Mouse (Mus musculus) spleen, embryonic (tissue): ENCODE measurements around the gene Myef2.
"Not testable (repeated sequence)": the region's sequence is repeated elsewhere in the genome, so short reads cannot be mapped to it uniquely, and the experiment has no call there.

Experiments used
- CTCF ChIA-PET: fragments of 350-600 bp; sonication (Branson Sonifier 250); formaldehyde crosslinking; loops from one replicate; lab custom pipeline; 2022; lab: Charles Lee

Gene Myef2

DNA sequence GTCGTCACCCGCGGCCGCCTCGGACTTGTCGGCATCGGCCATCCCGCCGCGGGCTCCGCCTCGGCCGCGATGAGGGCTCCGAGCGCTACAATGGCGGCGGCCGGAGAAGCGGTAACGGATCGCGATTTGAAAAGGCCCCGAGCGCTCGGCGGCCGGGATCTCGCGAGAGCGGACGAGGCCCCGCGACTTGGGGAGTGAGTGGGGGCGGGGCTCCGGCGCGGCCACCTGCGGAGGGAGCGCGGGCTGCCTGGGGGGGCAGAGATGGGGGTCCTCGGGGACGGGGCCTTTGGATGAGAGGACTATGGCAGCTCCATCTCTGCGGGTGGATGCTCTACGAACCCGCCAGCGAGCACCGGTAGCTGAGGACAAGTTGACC lies at the start of gene Myef2:
Myef2 (minus strand) TSS at position 185 of the 376 bp plus-strand sequence.
- CTCF ChIA-PET: no interaction called here

DNA sequence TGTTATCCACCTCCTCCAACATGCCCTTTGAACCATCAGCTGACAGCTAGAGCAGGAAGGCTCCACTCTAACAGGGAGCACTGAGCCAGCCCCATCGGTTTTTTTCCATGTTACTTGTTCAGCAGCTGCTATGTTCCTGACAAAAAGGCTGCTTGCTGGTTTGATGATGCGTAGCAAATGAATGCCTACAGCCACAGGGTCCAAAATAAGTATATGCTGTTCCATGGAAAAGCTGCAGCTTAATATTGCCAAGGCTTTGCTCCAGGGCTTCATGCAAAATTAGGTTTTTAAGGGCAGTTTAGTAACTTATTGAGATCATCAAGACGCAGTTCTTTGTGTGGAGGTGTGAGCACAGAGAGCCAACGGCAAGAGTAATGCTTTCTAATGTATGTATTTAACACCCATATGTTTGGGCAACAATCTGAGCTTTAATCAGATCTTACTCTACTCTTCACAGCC lies 38.6 kb upstream of the Myef2 start:
- CTCF ChIA-PET: no interaction called here

GRCm38 (mm10) chr2:125155504-125155903 lies 32.0 kb upstream of the Myef2 start:
- CTCF ChIA-PET: no interaction called here

- CTCF ChIA-PET: no interaction called here
Measured at GRCm38 (mm10) chr2:125154294-125154693, 30.8 kb upstream of the Myef2 start.

DNA sequence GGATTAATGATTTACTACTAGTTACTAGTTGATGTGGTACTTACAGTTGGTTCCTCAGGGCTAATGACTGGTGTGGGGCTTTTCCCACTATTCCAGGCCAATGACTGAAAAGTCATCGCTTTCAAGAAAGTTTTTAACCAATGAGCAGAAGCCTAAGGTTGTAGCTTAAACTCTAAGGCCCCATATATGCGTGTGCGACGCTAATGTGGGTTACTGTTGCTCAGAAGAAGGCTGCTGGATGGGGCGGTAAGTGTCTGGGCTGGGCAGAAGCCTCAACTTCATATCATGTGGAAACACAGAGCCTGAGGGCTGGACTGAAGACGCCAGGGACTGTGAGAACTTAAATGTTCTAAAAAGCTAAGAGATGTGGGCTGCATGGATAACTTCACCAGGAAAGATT lies 28.9 kb upstream of the Myef2 start, which contains the start of gene Slc12a1:
Slc12a1 (plus strand) TSS at position 118 of the 400 bp plus-strand sequence.
- CTCF ChIA-PET: no interaction called here

DNA sequence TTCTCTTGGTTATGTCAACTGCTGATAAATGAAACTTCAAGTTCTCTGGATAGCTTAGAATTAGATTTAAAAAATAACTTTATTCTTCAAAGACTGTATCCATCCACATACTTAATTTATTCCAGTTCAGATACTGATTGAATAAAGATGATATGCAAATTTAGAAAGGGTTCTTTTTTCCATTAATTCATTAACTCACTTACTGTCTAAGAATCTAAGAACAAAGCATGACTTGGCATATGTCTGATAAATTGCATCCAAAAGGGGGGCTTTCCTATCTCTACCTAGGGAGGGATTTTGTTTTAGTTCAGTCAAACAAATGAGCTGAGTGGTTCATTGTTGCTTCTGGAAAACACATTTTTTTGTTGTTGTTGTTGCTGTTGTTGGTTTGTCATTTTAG lies 18.9 kb upstream of the Myef2 start:
- CTCF ChIA-PET: no interaction called here

- CTCF ChIA-PET: no interaction called here
Measured at GRCm38 (mm10) chr2:125136846-125137245, 13.4 kb upstream of the Myef2 start.

GRCm38 (mm10) chr2:125135903-125136811 lies 12.7 kb upstream of the Myef2 start, which contains the start of gene Ctxn2:
Ctxn2 (plus strand) TSS chr2:125136692.
- CTCF ChIA-PET: no interaction called here

DNA sequence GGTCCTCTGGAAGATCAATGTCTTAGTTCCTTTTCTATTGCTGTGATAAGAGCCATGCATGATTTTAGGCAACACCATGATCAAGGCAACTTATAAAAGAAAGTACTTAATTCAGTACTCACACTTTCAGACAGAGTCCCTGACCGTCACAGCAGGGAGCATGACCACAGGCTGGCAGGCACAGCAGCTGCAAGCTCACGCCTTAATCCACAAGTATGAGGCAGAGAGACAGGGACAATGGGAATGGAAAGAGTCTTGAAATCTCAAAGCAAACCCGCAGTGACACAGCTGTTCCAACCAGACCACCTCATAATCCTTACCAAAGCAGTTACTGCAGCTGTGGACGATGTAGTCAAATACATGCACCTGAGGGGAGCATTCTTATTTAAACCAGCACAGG lies 10.7 kb upstream of the Myef2 start:
- CTCF ChIA-PET: no interaction called here

DNA sequence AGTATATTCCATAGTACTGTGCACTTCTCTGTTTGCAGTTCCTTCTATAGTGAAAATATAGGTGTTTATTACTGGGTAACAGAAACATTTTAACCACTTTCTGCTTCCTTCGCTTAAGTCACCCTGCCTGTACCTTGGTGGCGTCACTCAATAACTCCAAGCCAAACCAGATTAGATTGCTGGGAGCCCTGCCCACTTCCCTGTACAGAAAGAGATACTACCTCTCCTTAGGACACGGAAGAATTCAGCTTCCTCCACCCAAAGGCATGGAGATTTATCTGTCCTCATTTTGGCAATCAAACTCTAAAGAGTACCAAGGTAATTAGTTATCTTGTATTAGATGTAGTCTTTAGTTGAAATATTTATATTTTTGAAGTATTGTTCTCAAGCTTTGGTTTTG lies 3.3 kb upstream of the Myef2 start:
- CTCF ChIA-PET: no interaction called here

GRCm38 (mm10) chr2:125125824-125126223 lies 2.4 kb upstream of the Myef2 start:
- CTCF ChIA-PET: no interaction called here

- CTCF ChIA-PET: no interaction called here
Measured at GRCm38 (mm10) chr2:125122624-125123476, 611 bp downstream of the Myef2 start.

DNA sequence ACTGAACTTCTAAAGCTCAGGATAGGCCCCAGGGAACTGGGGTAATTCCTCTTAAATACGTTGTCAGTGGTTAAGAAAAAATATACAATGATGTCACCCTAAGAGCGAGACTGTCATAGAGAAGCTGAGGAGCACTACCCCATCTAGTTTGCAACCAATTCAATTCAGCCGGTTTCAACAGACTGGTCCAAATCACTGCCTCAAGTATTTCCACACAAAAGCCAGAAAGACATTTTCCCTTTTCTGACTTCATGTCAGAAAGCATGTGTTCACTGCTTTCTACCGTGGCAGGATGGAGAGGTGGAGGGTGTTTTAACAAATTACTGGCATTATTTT lies 1.2 kb downstream of the Myef2 start:
- CTCF ChIA-PET: no interaction called here

GRCm38 (mm10) chr2:125119381-125120110 lies 3.9 kb downstream of the Myef2 start:
- CTCF ChIA-PET: no interaction called here

GRCm38 (mm10) chr2:125106536-125106935 lies 16.9 kb downstream of the Myef2 start:
- CTCF ChIA-PET: interaction anchor here (0.7 kb wide), 1 partner anchor 8 kb away, joined by 6 read pairs; no protein-coding TSS in a partner anchor

DNA sequence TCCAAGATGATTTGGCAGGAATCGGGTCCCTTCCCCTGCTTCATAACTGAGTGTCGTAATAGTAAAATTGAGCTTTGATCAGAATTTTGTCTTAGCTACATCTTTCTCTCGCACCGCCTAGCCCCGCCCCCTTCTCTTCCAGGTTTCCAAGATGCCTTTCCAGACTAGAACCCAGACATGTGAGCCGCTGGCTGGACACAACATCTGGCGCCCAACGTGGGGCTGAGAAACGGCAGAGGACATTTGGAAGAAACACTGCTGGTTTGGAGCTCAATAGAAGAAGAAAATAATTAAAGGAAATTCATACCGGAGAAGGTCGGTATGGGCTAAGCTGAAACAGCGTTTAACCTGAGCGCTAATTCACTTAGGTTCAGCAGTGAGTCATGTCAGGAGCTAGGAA lies 19.0 kb downstream of the Myef2 start:
- CTCF ChIA-PET: not testable (repeated sequence)

DNA sequence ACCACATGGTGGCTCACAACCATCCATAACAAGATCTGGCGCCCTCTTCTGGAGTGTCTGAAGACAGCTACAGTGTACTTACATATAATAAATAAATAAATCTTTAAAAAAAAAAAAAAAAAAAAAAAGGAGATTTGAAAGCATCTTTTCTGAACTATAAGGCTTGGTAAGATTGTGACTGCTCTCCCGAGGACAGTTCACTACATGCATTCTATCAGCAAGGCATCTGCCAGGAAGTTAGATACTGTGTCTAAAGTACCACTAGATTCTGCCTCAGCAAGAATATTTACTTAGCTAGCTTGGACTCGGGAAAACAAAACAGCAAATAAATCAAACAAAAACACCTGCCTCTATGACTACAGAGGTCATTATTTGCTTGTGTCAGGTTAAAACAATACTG lies 31.3 kb downstream of the Myef2 start:
- CTCF ChIA-PET: interaction anchor here (0.6 kb wide), 1 partner anchor 247 kb away, joined by 9 read pairs; no protein-coding TSS in a partner anchor

GRCm38 (mm10) chr2:125088757-125089156 lies 34.7 kb downstream of the Myef2 start:
- CTCF ChIA-PET: no interaction called here

DNA sequence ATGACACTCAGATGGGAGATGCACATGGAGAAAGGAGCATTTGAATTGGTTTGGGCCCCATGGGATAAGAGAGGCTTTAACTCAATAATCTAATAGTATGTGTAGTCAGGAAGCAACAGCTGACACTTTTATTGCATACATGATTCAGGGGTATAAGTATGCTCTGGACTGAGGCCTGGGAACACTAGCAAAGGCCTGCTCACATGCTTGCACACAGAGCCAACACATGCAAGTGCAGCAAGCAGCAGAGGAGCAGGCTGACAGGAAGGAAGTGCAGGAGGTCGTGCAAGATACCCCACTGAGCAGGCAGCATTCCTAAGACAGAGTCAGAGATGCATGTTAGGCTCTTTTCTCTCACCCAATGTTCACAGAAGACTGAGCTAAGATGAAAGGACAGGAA lies 39.6 kb downstream of the Myef2 start:
- CTCF ChIA-PET: no interaction called here

DNA sequence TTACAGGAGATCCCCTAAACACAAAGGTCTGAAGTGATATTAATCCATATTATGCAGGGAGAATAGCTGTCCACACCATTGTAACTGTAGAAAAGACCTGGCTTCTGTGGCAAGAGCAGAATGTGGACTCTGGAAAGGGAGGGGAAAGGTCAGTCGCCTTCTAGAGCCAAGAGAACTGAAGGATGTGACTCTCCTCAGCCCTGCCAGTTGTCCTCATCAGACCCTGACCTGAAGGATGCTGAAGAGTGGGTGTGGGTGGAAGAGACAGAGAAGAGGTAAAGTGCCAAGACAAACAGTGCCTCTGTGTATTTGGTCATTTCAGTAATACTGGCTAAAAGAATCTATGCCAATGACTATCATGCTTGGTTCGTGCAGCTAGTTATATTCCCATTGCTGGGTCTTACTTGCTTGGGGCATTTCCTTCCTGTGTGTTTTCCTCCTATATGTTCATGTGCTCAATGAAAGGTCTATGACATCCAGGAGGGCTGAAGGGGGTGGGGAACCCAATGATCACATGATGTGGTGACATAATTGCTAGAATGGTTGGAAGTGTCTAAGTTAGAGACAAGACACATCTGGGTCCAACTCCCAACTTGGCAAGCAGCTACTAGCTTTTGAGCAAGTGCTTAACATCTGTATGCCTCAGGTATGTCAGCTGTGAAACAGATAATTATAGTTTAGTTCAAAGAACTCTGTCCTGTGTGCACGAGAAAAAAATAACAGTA lies 50.2 kb downstream of the Myef2 start:
- CTCF ChIA-PET: no interaction called here

DNA sequence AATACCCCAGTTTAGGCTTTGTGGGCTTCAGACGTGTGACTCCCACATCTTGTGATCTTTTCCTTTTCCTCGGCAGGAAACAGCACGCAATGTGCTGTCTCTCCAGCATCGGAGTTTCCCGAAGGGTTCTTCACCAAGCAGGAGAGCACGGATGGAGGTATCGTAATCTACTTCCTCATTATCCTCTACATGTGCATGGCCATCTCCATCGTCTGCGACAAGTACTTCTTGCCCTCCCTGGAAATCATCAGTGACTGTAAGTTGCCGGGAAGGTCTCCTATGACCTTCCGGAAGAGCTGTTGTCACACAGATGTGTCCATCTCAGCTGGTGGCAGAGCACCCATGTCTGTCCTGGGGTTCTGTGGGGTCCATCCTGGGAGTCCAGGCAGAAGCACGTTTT lies 54.8 kb downstream of the Myef2 start:
- CTCF ChIA-PET: no interaction called here
